In genomic region chr17:17345374-17346183, GRCm38 (mm10) we compare ENCODE assay signal across 9 mouse cellular contexts. TPM values are rescaled to one million over a fixed set of nuclear protein-coding genes. Genes with fewer than 3 reads are reported as not detected.
DNase-seq lines count a peak whose midpoint lies in the region; ATAC-seq and TF ChIP-seq lines count a peak whose summit lies in the region.
"Not testable (repeated sequence)": the region's sequence is repeated elsewhere in the genome, so short reads cannot be mapped to it uniquely, and the experiment has no call there.
"Had no signal": no experiment of that assay in that cellular context is flagged by ENCODE, and none has a peak within 500 bp of the region (broad histone marks: within the 10 kb centered on the region; RNA-seq: fewer than 3 reads in every experiment).

No protein-coding gene starts in this region.

- H3K36me3 ChIP-seq in embryonic facial prominence, embryonic 13.5 days; hindbrain, embryonic 13.5 days; liver, postnatal 0 days (replicated peaks; ENCODE audit: insufficient read depth, low read length); midbrain, embryonic 15.5 days (replicated peaks): not testable (repeated sequence)

- peak overlapping the region; percentile 58 for H3K4me2 ChIP-seq in embryonic facial prominence, embryonic 13.5 days
- H3K4me2 ChIP-seq in hindbrain, embryonic 13.5 days = peak overlapping the region; percentile 58
- H3K4me2 ChIP-seq in liver, postnatal 0 days (ENCODE audit: low read depth, low read length) = peak overlapping the region; percentile 56
- H3K4me2 ChIP-seq in midbrain, embryonic 15.5 days = peak overlapping the region; percentile 51

- intact Hi-C loops in left cerebral cortex, adult 2 months (cut with DNase I) = not testable (repeated sequence)

- not testable (repeated sequence) for H3K9me3 ChIP-seq in embryonic facial prominence, embryonic 13.5 days; hindbrain, embryonic 13.5 days; liver, postnatal 0 days (ENCODE audit: low read length); midbrain, embryonic 15.5 days

- H3K27ac ChIP-seq in embryonic facial prominence, embryonic 13.5 days; hindbrain, embryonic 13.5 days; left cerebral cortex, adult 2 months; liver, postnatal 0 days (ENCODE audit: low read depth); midbrain, embryonic 15.5 days: not testable (repeated sequence)

- not testable (repeated sequence) for H3K27me3 ChIP-seq in embryonic facial prominence, embryonic 13.5 days; hindbrain, embryonic 13.5 days; liver, postnatal 0 days (ENCODE audit: insufficient read depth, low read length); midbrain, embryonic 15.5 days (replicated peaks)

- not testable (repeated sequence) for H3K4me1 ChIP-seq in embryonic facial prominence, embryonic 13.5 days; hindbrain, embryonic 13.5 days (replicated peaks); liver, postnatal 0 days (ENCODE audit: insufficient read depth); midbrain, embryonic 15.5 days

- TF ChIP-seq CTCF in left cerebral cortex, adult 2 months (IDR thresholded peaks at IDR 0.05); liver, postnatal 0 days (IDR thresholded peaks at IDR 0.05; ENCODE audit: low read depth): not testable (repeated sequence)

- peak overlapping the region; percentile 34 for H3K4me3 ChIP-seq in embryonic facial prominence, embryonic 13.5 days
- H3K4me3 ChIP-seq in hindbrain, embryonic 13.5 days = peak overlapping the region; percentile 36
- peak overlapping the region; percentile 22; the same call in 1 of the 2 replicates for H3K4me3 ChIP-seq in left cerebral cortex, adult 2 months
- H3K4me3 ChIP-seq in liver, postnatal 0 days (ENCODE audit: low read depth, low read length) = peak overlapping the region; percentile 25
- H3K4me3 ChIP-seq in midbrain, embryonic 15.5 days = peak overlapping the region; percentile 34

- WGBS in embryonic facial prominence, embryonic 13.5 days = 6% methylated on average over 36 of the region's 40 CpGs
- 5% methylated on average over 35 of the region's 40 CpGs for WGBS in hindbrain, embryonic 13.5 days
- WGBS in liver, postnatal 0 days (ENCODE audit: insufficient replicate concordance) = 4% methylated on average over 29 of the region's 40 CpGs
- WGBS in midbrain, embryonic 15.5 days = 9% methylated on average over 35 of the region's 40 CpGs

- ATAC-seq in embryonic facial prominence, embryonic 13.5 days (ENCODE audit: insufficient number of reproducible peaks, insufficient read depth, low FRiP score, low TSS enrichment, low read depth) = not testable (repeated sequence)
- ATAC-seq in hindbrain, embryonic 13.5 days (ENCODE audit: low FRiP score) = peak; percentile 90
- peak; percentile 40 for ATAC-seq in liver, postnatal 0 days
- ATAC-seq in midbrain, embryonic 15.5 days (replicated peaks) = peak; percentile 92

- H3K9ac ChIP-seq in embryonic facial prominence, embryonic 13.5 days; liver, postnatal 0 days (replicated peaks): not testable (repeated sequence)
- H3K9ac ChIP-seq in hindbrain, embryonic 13.5 days = peak overlapping the region; percentile 53
- H3K9ac ChIP-seq in midbrain, embryonic 15.5 days = peak overlapping the region; percentile 25; the same call in 1 of the 2 replicates

- TF ChIP-seq EP300 in liver, postnatal 0 days (IDR thresholded peaks at IDR 0.05; ENCODE audit: low read depth) = not testable (repeated sequence)

- peak; percentile 13 for DNase-seq in adrenal gland, adult 2 months
- peak; percentile 2 to 4 for DNase-seq in frontal cortex, postnatal 36 days (ENCODE audit: low spot score in 2 of 2)
- not testable (repeated sequence) for DNase-seq in left cerebral cortex, adult 2 months (ENCODE audit: extremely low spot score in 1 of 2, low spot score in 2 of 2); liver, postnatal 0 days
- DNase-seq in right cerebral cortex, postnatal 25 days = peak; percentile 6

RNA-seq across cellular contexts. Expression of gene Riok2, which starts 28.5 kb away (rescaled TPM):
- 10 to 100 TPM; 37.0 to 37.4 TPM for total RNA-seq in adrenal gland, adult 2 months (2021)
- 2.7 and 3.9 TPM in 2 replicates for polyA plus RNA-seq in adrenal gland, adult 2 months (2012; rRNA removed)
- 31.4 and 33.9 TPM in 2 replicates for polyA plus RNA-seq in embryonic facial prominence, embryonic 13.5 days (2015; fragmentation: Nextera tagmentation; extraction: Ambion mirVana)
- 24.5 and 26.8 TPM in 2 replicates for polyA plus RNA-seq in hindbrain, embryonic 13.5 days (2015; fragmentation: Nextera tagmentation; extraction: Ambion mirVana)
- 10 to 100 TPM; 17.7 to 21.8 TPM for total RNA-seq in left cerebral cortex, adult 2 months (2021)
- polyA plus RNA-seq in liver, postnatal 0 days (2015; fragmentation: Nextera tagmentation; extraction: Ambion mirVana) = 10.5 and 10.8 TPM in 2 replicates
- 20.4 and 24.0 TPM in 2 replicates for polyA plus RNA-seq in midbrain, embryonic 15.5 days (2015; fragmentation: Nextera tagmentation; extraction: Ambion mirVana)

RNA-seq across cellular contexts. Expression of gene Lix1, which starts 56.9 kb away (rescaled TPM):
- total RNA-seq in adrenal gland, adult 2 months (2021) = 10 to 100 TPM in 1 of 2 experiments, 1 to 10 TPM in 1; 6.9 to 10.8 TPM
- 0.36 and 0.38 TPM in 2 replicates for polyA plus RNA-seq in adrenal gland, adult 2 months (2012; rRNA removed)
- 22.5 and 46.4 TPM in 2 replicates for polyA plus RNA-seq in embryonic facial prominence, embryonic 13.5 days (2015; fragmentation: Nextera tagmentation; extraction: Ambion mirVana)
- polyA plus RNA-seq in hindbrain, embryonic 13.5 days (2015; fragmentation: Nextera tagmentation; extraction: Ambion mirVana) = 9.3 and 12.4 TPM in 2 replicates
- 10 to 100 TPM; 59.6 to 65.0 TPM for total RNA-seq in left cerebral cortex, adult 2 months (2021)
- polyA plus RNA-seq in liver, postnatal 0 days (2015; fragmentation: Nextera tagmentation; extraction: Ambion mirVana) = 0.14 and 0.25 TPM in 2 replicates
- 10.0 and 11.4 TPM in 2 replicates for polyA plus RNA-seq in midbrain, embryonic 15.5 days (2015; fragmentation: Nextera tagmentation; extraction: Ambion mirVana)
- polyA plus RNA-seq: erythroblast, embryonic 14.5 days had no signal
